Mouse (Mus musculus) midbrain, embryonic 15.5 days (tissue): ENCODE results near the gene Dgkd. TPM values are rescaled to one million over a fixed set of nuclear protein-coding genes. Genes with fewer than 3 reads are reported as not detected.

Experiments
- ATAC-seq: fragments of 200-750 bp; cut with Nextera tagmentation; replicated peaks from 2 replicates; pipeline ENCODE4 v1.8.0; 2017; ENCODE audit warnings: moderate TSS enrichment
- H3K27ac ChIP-seq: fragments of 300-500 bp; sonication (generic); 2 replicates; pipeline ENCODE4 v1.5.1; 2015; ENCODE audit warnings: mild to moderate bottlenecking, inconsistent platforms
- H3K27me3 ChIP-seq: fragments of 300-500 bp; sonication (generic); replicated peaks from 2 replicates; pipeline ENCODE4 v1.6.1; 2015; ENCODE audit warnings: inconsistent platforms
- H3K36me3 ChIP-seq: fragments of 300-500 bp; sonication (generic); replicated peaks from 2 replicates; pipeline ENCODE4 v1.6.1; 2015; ENCODE audit warnings: inconsistent platforms
- H3K4me1 ChIP-seq: fragments of 300-500 bp; sonication (generic); 2 replicates; pipeline ENCODE4 v1.6.1; 2015; ENCODE audit warnings: inconsistent platforms
- H3K4me2 ChIP-seq: fragments of 300-500 bp; sonication (generic); 2 replicates; pipeline ENCODE4 v1.6.1; 2015; ENCODE audit warnings: inconsistent platforms, mild to moderate bottlenecking, moderate library complexity
- H3K4me3 ChIP-seq: fragments of 300-500 bp; sonication (generic); 2 replicates; pipeline ENCODE4 v1.5.1; 2015; ENCODE audit warnings: mild to moderate bottlenecking, inconsistent platforms
- H3K9ac ChIP-seq: fragments of 300-500 bp; sonication (generic); 2 replicates; pipeline ENCODE4 v1.6.1; 2015; ENCODE audit warnings: mild to moderate bottlenecking, inconsistent platforms
- H3K9me3 ChIP-seq: fragments of 300-500 bp; sonication (generic); 2 replicates; pipeline ENCODE4 v1.6.1; 2016; ENCODE audit warnings: inconsistent platforms
- WGBS: fragments of 180-500 bp; shearing (Covaris S2); methylation state at CpG from one replicate; pipeline ENCODE4 v1.1.7; 2015; ENCODE audit warnings: mixed read lengths; 5-methylcytosine and 5-hydroxymethylcytosine counted together
- polyA plus RNA-seq: library from polyadenylated mRNA; unstranded; fragments of >200 nt; fragmentation: Nextera tagmentation; extraction: Ambion mirVana; gene quantifications from 2 replicates; pipeline ENCODE4 v1.2.1, GENCODE M21; 2015

Gene Dgkd
- polyA plus RNA-seq, 1 experiment from 2014 or later, result 52.8 TPM

DNA sequence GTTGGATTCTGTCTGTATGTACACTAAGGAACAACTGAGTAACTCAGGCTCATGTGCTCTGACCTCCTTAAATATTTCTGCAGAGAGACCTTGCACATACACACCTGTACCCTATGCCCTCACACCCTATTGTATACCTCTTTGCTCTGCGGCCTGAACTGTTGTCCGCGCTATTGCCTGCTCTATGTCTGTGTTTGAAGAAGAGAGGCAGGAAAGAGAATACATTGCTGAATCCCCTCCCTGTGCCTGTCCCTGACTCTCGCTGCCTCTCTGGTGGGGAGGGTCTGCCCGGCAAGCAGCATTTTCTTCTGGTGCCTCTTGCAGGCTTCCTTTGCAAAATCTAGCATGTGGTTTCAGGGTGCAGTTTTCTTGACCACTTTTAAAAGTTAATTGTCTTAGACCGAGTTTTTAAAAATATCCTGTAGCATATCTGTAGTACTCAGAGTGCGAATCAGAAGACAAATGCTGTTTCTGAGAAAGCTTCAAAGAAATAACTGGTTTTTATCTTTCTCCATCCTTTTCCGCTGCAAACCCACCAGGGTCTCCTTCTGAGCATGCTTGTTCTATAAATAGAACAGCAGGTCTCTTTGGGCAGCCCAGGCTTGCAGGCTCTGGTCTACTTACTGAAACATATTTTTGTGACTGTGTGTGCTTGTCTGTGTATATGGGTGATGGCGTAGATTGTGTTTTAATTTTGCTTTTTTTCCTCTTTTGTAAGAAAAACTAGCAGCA, 24.6 kb downstream of the Dgkd start:
- Histone ChIP-seq H3K4me2 (peak overlapping the region; percentile 2; the same call in 1 of the 2 replicates), H3K36me3 (no peaks in the 10 kb centered on the region; the same call in 1 of the 2 replicates), H3K4me3 (no peak overlapping the region), H3K9ac (no peak overlapping the region), H3K4me1 (peaks cover 24% of the 10 kb centered on the region), H3K27ac (peak overlapping the region; percentile 42), H3K27me3 (no peaks in the 10 kb centered on the region), H3K9me3 (no peaks in the 10 kb centered on the region)
- peak; percentile 67; the same call in 1 of the 2 replicates for ATAC-seq
- 62% methylated on average over 9 of the region's 9 CpGs for WGBS

DNA sequence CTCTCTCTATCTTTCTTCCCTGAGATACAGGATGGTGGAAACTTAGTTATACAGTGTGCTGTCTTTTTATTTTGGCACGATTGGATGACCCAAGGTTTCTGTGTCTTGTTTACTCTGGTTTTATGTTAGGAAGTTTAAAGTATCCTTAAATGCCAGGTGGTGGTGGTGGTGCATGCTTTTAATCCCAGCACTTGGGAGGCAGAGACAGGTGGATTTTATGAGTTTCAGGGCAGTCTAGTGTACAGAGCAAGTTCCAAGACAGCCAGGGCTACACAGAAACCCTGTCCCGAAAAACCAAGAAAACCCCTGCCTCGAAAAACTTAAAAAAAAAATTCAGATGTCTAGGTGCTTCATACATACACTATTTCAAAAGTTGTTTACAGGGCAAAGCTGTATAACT, 25.9 kb downstream of the Dgkd start:
- Histone ChIP-seq H3K4me1 (peaks cover 24% of the 10 kb centered on the region), H3K36me3 (no peaks in the 10 kb centered on the region; the same call in 1 of the 2 replicates), H3K9me3 (no peaks in the 10 kb centered on the region), H3K4me2 (no peak overlapping the region), H3K27me3 (no peaks in the 10 kb centered on the region), H3K4me3 (no peak overlapping the region), H3K9ac (no peak overlapping the region), H3K27ac (no peak overlapping the region)
- 91% methylated on average over 3 of the region's 3 CpGs for WGBS
- ATAC-seq, result no peak

DNA sequence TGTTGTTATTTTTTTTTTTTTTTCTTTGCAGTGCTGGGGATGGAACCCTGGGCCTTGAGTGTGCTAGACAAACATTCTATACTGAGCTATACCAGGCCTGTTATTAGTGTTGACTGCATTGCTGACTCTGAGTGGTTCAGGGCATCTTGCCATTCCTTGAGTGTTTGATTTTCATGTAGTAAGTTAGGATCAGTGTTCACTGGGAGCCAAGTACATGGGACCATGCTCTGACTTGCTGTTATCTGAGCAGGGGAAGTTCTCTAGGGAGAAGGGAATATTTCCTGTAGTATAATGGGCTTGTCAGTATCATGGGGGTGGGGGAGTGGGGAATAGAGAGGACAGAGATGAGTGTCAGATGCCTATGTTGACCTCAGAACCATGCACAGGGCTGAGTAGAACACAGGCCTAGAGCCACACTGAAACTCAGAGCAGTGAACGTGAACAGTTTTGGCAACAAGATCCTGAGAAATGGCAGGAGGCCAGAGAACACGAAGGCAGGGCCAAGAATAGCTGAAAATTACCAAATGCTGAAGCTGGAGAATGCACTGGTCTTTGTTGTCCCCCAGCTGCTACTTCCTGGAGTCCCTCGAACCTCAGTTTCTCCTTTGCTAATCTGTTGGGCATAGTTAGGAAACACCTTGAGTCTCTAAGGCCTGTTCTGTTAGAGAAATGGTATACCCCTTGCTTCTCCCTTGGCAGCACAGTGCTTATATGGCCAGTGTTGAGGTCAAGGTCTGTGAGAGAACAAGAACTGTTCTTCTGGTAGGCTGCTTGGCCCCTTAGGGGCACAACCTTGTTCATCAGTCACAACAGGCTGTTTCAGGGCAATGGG, 26.6 kb downstream of the Dgkd start:
- Histone ChIP-seq H3K36me3 (no peaks in the 10 kb centered on the region; the same call in 1 of the 2 replicates), H3K4me2 (no peak overlapping the region), H3K27ac (no peak overlapping the region), H3K4me1 (peaks cover 24% of the 10 kb centered on the region), H3K27me3 (no peaks in the 10 kb centered on the region), H3K9ac (no peak overlapping the region), H3K9me3 (no peaks in the 10 kb centered on the region), H3K4me3 (no peak overlapping the region)
- ATAC-seq, result no peak
- WGBS, result 71% methylated on average over 3 of the region's 3 CpGs

DNA sequence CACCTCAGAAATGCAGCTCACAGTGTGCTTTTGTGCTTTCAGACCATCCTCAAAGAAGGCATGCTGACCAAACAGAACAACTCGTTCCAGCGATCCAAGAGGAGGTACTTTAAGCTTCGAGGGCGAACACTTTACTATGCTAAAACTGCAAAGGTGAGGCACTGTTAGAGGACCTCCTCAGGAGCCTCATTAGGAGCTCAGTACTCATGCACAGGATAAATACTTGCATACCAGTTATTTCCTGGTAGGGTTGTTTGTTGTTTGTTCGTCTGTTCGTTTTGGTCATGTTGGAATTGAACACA, 27.2 kb downstream of the Dgkd start:
- WGBS, result 86% methylated on average over 6 of the region's 6 CpGs
- Histone ChIP-seq H3K36me3 (no peaks in the 10 kb centered on the region; the same call in 1 of the 2 replicates), H3K9me3 (no peaks in the 10 kb centered on the region), H3K4me1 (peaks cover 24% of the 10 kb centered on the region), H3K9ac (no peak overlapping the region), H3K27me3 (no peaks in the 10 kb centered on the region), H3K4me2 (no peak overlapping the region), H3K27ac (no peak overlapping the region), H3K4me3 (no peak overlapping the region)
- ATAC-seq, result no peak

DNA sequence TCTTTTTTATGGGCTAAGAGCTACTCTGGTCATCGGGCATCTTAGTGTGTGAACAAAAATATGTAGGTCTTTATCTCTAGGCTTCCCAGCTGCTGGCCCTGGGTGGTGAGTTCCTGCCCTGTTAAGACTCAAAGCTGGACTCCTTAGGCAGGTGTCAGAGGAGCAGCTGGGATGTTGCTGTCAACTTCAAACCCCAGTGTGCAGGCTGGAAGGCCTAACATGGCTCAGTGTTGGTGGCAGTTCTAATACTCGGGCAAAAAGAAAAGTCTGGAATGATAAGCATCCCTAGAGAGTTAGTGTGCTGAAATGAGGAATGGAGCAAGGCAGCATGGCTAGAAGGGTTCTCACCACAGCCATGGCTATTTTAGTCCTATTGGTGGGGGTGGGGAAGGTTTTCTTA, 27.8 kb downstream of the Dgkd start:
- no peaks in the 10 kb centered on the region for H3K9me3 ChIP-seq
- H3K27ac ChIP-seq, result no peak overlapping the region
- H3K36me3 ChIP-seq, result no peaks in the 10 kb centered on the region; the same call in 1 of the 2 replicates
- H3K4me3 ChIP-seq, result no peak overlapping the region
- H3K4me1 ChIP-seq, result peaks cover 24% of the 10 kb centered on the region
- WGBS, result 80% methylated on average over 2 of the region's 2 CpGs
- H3K9ac ChIP-seq, result no peak overlapping the region
- H3K27me3 ChIP-seq, result no peaks in the 10 kb centered on the region
- ATAC-seq, result no peak
- H3K4me2 ChIP-seq, result no peak overlapping the region

DNA sequence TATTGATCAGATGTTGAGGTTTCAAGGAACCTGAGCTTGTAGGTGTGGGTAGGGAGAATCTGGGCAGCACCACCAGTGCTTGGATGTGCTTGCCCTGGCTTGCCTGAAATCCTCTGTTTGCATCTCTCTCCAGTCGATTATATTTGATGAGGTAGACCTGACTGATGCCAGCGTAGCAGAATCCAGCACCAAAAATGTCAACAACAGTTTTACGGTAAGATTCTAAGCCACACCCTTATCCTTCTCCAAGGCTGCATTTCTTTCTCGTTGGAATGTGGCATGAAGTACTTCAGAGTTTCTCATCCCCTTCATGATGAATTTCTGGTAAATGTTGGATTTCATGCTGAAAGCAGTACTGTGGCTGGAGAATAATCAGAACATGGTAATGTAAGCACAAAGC, 28.6 kb downstream of the Dgkd start:
- H3K27ac ChIP-seq, result no peak overlapping the region
- H3K9ac ChIP-seq, result no peak overlapping the region
- no peaks in the 10 kb centered on the region for H3K27me3 ChIP-seq
- no peak for ATAC-seq
- no peak overlapping the region for H3K4me3 ChIP-seq
- no peaks in the 10 kb centered on the region for H3K9me3 ChIP-seq
- no peak overlapping the region for H3K4me2 ChIP-seq
- H3K36me3 ChIP-seq, result no peaks in the 10 kb centered on the region; the same call in 1 of the 2 replicates
- WGBS, result 88% methylated on average over 4 of the region's 4 CpGs
- H3K4me1 ChIP-seq, result peaks cover 24% of the 10 kb centered on the region

DNA sequence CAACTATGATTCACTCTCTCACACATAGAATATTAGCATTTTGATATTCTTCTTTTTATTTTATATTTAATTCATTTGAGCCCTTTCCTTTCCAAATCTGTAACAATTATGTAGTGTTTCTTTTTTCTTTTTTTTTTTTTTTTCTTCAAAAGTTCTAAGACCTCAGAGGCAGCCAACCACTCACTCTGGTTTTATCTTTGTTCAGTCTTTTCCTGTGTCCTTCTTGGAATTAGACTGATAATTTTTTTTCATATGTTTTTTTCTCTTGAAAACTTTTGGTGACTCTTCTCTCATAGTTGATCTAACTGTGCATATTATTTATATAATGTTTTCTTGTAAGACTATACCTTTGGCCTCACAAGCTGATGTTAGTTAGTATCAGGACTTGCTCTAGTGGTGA, 29.5 kb downstream of the Dgkd start:
- Histone ChIP-seq H3K36me3 (no peaks in the 10 kb centered on the region; the same call in 1 of the 2 replicates), H3K4me1 (peaks cover 17% of the 10 kb centered on the region), H3K9ac (no peak overlapping the region), H3K4me3 (no peak overlapping the region), H3K9me3 (no peaks in the 10 kb centered on the region), H3K4me2 (no peak overlapping the region), H3K27ac (no peak overlapping the region), H3K27me3 (no peaks in the 10 kb centered on the region)
- no peak for ATAC-seq

DNA sequence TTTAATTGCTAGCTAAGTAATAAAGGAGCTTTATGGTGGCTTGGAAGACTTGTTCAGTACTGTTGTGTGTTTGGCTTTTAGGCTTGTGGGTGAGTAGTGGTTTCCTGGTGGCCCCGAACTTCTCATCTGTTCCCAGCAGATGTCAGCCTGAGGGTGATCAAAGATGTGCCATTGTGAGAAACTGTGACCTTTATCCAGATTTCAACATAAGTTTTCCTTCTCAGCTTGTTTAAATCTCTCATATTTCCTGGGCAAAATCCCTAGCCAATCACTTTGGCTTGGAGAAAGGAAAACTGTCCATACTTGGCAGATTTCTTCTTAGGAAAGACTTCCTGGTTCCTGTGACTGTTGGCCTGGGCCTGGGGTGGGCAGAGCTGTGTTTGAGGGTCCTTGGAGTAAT, 37.9 kb downstream of the Dgkd start:
- Histone ChIP-seq H3K4me3 (no peak overlapping the region), H3K27ac (no peak overlapping the region), H3K27me3 (no peaks in the 10 kb centered on the region), H3K4me1 (no peaks in the 10 kb centered on the region), H3K9ac (no peak overlapping the region), H3K9me3 (no peaks in the 10 kb centered on the region), H3K4me2 (no peak overlapping the region), H3K36me3 (no peaks in the 10 kb centered on the region)
- no peak for ATAC-seq
- 91% methylated on average over 1 of the region's 1 CpGs for WGBS

DNA sequence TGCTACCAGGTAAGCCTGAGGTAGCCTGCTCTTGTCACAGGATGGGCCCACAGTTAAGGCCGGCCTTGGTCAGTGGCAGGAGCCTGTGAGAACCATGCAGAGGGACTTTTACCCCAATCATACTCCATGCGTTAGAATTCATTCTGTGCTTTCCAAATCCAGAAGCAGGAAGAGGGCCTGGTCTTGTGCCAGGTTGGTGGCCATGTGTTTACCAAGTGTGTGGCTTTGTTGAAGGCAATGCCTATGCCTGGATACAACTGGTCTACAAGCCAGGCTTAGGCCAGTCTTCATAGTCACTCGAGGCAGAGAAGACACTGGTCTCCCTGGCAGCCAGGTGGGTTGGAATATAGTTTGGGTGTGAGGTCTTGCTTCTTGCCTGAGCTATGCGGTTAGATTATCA, 38.5 kb downstream of the Dgkd start:
- Histone ChIP-seq H3K9ac (no peak overlapping the region), H3K27ac (no peak overlapping the region), H3K4me3 (no peak overlapping the region), H3K9me3 (no peaks in the 10 kb centered on the region), H3K27me3 (no peaks in the 10 kb centered on the region), H3K4me1 (no peaks in the 10 kb centered on the region), H3K36me3 (no peaks in the 10 kb centered on the region), H3K4me2 (no peak overlapping the region)
- 91% methylated on average over 4 of the region's 4 CpGs for WGBS
- ATAC-seq, result no peak

DNA sequence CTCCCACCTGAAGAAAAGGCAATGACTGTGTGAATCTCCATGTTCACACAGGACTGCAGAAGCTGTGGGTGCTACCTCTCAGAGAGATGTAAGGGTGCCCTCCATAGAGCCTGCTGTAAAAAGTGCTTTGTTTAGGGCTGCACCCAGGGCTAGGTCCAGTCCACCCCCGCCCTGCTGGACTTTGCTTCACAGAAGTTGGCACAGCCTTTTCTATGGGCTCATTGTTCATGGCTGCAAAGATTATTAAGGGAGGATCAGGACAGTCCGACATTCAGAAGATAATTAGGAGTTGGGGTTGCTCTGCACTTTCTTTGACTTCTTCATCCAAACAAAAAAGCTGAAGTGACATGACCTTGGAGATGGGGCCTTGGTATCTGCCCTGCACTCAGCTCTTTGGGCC, 39.4 kb downstream of the Dgkd start:
- H3K36me3 ChIP-seq, result no peaks in the 10 kb centered on the region
- 67% methylated on average over 2 of the region's 2 CpGs for WGBS

DNA sequence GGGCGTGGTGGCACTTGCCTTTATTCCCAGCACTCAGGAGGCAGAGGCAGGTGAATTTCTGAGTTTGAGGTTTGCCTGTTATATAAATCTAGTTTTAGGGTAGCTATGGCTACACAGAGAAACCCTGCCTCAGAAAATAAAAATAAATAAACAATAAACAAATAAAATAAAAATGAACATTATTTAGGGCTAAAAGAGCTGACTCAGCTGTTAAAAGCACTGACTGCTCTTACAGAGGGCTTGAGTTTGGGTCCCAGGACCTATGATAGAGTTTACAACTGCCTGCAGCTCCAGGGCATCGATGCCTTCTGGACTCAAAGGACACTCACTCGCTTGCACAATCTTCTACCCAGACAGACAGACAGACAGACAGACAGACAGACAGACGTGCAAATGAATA, 40.3 kb downstream of the Dgkd start:
- 96% methylated on average over 4 of the region's 4 CpGs for WGBS
- H3K4me2 ChIP-seq, result no peak overlapping the region
- no peaks in the 10 kb centered on the region for H3K36me3 ChIP-seq

More for the DNA sequence above, 39.4 kb downstream of the Dgkd start:
- no peak overlapping the region for H3K9ac ChIP-seq
- ATAC-seq, result no peak
- H3K27ac ChIP-seq, result no peak overlapping the region
- H3K27me3 ChIP-seq, result no peaks in the 10 kb centered on the region
- no peaks in the 10 kb centered on the region for H3K4me1 ChIP-seq
- H3K4me2 ChIP-seq, result no peak overlapping the region
- H3K9me3 ChIP-seq, result no peaks in the 10 kb centered on the region
- no peak overlapping the region for H3K4me3 ChIP-seq

DNA sequence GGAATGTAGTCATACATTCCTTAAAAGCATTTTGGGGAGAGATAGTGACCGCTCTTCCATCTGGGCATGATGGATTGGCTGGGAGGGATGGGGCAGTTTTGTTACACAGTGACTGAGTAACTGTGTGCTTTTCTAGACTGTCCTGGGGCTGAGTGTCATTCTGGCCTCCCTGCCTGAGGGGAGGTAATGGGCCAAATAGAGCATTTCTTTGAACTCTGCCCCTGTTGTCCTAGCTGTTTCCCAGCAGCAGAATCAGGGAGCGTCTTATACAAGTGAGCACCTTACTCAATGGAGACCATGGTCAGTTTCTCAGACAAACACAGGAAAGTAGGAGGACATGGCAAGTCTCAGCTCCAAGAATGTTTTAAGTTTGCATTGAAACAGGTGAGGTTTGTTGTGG, 43.8 kb downstream of the Dgkd start:
- H3K9me3 ChIP-seq, result no peaks in the 10 kb centered on the region
- no peak overlapping the region for H3K9ac ChIP-seq
- H3K36me3 ChIP-seq, result no peaks in the 10 kb centered on the region
- no peak overlapping the region for H3K27ac ChIP-seq
- WGBS, result 97% methylated on average over 2 of the region's 2 CpGs
- no peak overlapping the region for H3K4me3 ChIP-seq
- no peak for ATAC-seq
- no peaks in the 10 kb centered on the region for H3K4me1 ChIP-seq
- no peaks in the 10 kb centered on the region for H3K27me3 ChIP-seq
- no peak overlapping the region for H3K4me2 ChIP-seq

More for the DNA sequence above, 40.3 kb downstream of the Dgkd start:
- no peak for ATAC-seq
- Histone ChIP-seq H3K27me3 (no peaks in the 10 kb centered on the region), H3K4me1 (no peaks in the 10 kb centered on the region), H3K9me3 (no peaks in the 10 kb centered on the region), H3K27ac (no peak overlapping the region), H3K4me3 (no peak overlapping the region), H3K9ac (no peak overlapping the region)

DNA sequence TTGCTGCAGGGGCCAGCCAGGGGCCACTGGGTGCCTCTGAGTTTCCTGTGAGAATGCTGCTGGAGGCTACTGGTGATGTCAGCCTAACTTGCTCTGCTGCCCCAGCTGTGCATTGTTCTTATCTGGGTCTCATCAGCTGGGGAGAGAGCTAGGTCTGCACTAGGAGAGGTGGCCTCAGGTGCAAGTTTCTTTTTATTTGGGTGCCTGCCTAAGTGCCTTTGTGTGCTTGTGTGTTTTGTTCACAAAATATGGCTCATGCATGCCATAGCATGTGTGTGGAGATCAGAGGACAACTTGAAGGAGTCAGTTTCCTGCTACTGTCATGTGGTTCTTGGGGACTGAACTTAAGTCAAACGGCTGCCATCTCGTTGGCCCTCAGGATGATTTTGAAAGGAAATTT, 46.6 kb downstream of the Dgkd start:
- H3K36me3 ChIP-seq, result no peaks in the 10 kb centered on the region
- no peaks in the 10 kb centered on the region for H3K27me3 ChIP-seq
- H3K9ac ChIP-seq, result no peak overlapping the region
- H3K4me2 ChIP-seq, result no peak overlapping the region
- no peaks in the 10 kb centered on the region for H3K9me3 ChIP-seq
- 89% methylated on average over 2 of the region's 2 CpGs for WGBS
- H3K4me1 ChIP-seq, result no peaks in the 10 kb centered on the region
- no peak overlapping the region for H3K27ac ChIP-seq
- no peak for ATAC-seq
- H3K4me3 ChIP-seq, result no peak overlapping the region
